Mouse (Mus musculus) cerebellum, postnatal 36 days (tissue): ENCODE measurements around the gene Slc35a5.

Experiments used
- DNase-seq, 2 experiments: peaks; one replicate each; pipeline ENCODE4 v3.0.0; 2021 to 2022; ENCODE audit warnings: mixed read lengths in 2 of 2

The Slc35a5 gene

GRCm38 (mm10) chr16:45158522-45159388 is at the start of gene Slc35a5, which contains the start of gene Atg3:
Gene Slc35a5 (minus strand): TSS chr16:45158706.
Gene Atg3 (plus strand): TSS chr16:45158785.
- DNase-seq: peak; percentile 90 to 95

- DNase-seq: peak; percentile 11 to 14
Observed at GRCm38 (mm10) chr16:45204859-45205670, 46.6 kb upstream of the Slc35a5 start.

GRCm38 (mm10) chr16:45204438-45204837 is 45.9 kb upstream of the Slc35a5 start:
- no peak for DNase-seq

- no peak for DNase-seq
Observed at GRCm38 (mm10) chr16:45201395-45201794, 42.9 kb upstream of the Slc35a5 start.

DNA sequence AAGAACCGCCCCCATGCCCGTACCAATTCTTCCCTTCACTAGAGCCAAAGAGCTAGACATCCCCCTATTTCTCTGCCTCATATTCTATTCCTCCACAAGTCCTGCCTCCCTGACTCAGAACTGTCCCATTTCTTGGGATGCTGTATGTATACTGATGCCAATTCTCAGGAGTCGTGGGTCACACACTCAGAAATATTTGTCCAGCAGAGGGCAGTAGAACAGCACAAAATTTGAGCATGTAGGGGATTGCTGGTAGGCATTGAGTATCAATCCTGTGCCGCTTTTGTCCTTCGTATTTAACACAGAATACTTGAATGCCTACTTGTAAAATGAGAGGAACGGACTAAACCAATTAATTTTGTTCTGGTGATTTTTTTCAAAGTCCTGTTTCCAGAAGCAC is 38.3 kb upstream of the Slc35a5 start:
- peak; percentile 54 to 70 for DNase-seq

DNA sequence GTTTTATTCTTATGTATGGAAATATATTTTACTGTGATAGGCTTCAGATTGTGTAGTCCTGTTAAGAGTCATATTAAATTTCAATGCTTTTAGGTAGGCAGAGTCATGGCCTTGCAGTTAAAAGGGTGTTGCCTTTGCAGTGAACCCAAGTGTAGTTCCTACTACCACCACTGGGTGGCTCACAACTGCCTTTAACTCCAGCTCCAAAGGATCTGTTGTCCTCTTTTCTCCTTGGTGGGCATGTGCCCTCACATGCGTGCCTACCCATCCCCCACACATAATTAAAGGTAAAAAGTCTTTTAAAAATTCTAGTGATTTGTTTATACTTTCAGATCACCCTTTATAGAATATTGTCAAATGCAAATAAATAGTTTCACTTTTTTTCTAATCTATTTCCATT is 34.1 kb upstream of the Slc35a5 start:
- DNase-seq: peak; percentile 76 to 83

DNA sequence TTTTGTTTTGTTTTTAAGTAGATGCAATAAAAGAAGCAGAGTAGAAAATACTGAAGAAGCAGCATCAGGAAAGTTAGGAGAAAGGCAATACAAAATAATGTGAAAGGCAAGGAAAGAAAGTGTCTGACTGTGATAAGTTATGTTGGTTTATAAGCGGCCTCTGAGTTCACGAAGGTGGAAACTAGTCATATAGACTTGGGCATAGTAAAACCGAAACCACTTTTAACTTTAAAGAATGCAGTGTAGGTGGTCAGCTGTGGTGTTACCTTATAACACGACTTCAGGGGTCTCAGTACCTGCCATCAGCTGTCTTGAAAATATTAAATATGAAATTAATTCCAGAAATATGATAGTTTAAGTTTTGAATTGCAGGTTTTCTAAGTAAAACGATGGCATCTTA is 23.3 kb upstream of the Slc35a5 start:
- DNase-seq: no peak

- no peak for DNase-seq
Observed at GRCm38 (mm10) chr16:45178552-45178951, 20.0 kb upstream of the Slc35a5 start.

GRCm38 (mm10) chr16:45159389-45159716 is 847 bp upstream of the Slc35a5 start:
- no peak for DNase-seq

GRCm38 (mm10) chr16:45158136-45158521 is 377 bp downstream of the Slc35a5 start:
- peak; percentile 74 to 78 for DNase-seq

DNA sequence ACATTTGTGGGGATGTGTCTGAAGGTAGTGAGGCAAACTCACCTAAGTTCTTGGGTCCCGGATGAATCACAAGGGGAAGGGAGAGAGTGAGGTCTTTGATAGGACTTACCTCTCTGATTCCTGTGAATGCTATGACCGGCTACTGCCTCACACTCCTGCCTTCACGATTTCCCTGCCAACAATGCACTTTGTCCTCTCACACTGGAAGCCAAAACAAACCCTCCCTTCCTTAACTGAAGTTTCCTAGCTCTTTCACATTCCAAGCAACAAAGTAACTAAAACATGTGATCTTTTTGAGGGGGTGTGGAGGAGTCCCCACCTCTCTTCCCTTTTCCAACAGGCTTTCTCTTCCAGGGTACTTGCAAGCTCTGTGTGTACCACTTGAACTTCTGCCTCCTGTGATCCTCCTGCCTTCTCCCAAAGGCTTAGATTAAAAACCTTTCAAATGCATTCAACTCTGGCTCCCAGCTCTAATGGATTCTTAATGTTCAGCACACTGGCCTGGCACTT is 3.7 kb downstream of the Slc35a5 start:
- no peak for DNase-seq

- no peak for DNase-seq
Observed at GRCm38 (mm10) chr16:45148488-45149082, 9.9 kb downstream of the Slc35a5 start.

DNA sequence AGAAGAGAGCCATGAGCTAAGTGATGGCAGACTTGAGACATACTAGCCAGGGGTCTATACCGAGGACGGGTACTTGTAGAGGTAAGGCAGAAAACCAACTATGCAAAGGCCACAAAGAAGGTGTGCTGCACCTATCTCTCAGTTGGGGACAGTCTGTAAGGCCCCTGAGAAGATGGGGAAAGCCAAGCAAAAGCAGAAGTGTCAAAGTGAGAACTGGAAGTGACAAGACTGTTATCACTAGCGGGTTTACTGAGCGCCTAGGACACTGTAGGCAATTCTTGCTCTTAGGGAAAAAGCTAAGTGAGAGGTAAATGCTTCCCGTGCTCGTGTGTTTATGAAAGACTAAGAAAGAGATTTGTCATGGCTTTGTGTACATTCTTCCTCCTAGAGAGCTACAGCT is 13.4 kb downstream of the Slc35a5 start:
- no peak for DNase-seq

GRCm38 (mm10) chr16:45142565-45142964 is 15.9 kb downstream of the Slc35a5 start:
- no peak for DNase-seq

DNA sequence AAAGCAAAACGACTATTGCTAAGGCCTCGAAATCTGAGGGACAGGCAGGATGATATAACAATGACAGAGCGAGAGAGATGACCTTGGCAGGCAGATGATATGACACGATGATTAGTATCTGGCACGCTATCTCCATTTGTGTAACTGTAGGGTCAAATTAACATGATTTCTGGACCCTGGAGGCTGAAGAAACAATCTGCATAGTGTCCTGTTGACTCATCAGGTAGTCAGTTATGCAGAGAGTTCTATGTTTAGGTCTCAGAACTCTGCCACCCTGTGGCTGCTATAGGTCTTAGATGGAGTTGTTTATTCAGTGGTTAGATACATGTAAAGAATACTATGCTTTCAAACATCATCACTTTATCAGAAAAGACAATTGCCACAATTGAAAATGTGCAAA is 16.8 kb downstream of the Slc35a5 start:
- no peak for DNase-seq

DNA sequence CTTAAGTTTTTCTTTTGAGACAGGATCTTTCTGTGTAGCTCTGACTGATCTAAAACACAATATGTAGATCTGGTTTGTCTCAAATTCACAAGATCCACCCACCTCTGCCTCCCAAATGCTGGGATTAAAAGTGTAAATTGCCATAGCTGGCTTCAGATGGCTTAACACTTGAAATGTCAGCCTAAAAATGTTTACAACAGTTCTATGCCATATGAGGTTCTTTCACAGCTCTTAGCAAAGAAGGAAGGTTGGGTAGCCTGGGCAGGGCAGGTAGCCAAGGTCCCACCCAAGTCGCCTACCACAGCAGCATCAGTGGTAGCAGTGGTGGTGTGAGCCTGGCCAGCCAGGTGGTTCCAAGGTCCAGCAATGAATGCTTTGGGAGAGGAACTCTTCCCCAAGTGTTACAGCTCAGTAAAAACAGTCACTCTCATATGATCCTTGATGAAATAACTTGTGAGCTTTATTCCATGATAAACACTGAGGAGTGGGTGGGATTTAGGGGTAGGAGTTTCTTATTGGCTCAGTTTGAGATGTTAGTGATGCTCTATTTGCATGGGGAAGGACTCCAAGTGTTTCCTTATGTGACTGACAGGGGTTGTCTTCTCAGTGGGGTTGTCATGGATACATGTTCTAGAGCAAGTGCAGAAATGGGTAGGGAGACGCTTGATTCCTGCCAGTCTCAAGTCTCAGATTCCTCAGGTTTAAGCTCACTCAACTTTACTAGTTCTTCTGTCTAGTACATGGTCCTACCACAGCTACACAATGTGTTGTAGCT is 30.4 kb downstream of the Slc35a5 start:
- no peak for DNase-seq

DNA sequence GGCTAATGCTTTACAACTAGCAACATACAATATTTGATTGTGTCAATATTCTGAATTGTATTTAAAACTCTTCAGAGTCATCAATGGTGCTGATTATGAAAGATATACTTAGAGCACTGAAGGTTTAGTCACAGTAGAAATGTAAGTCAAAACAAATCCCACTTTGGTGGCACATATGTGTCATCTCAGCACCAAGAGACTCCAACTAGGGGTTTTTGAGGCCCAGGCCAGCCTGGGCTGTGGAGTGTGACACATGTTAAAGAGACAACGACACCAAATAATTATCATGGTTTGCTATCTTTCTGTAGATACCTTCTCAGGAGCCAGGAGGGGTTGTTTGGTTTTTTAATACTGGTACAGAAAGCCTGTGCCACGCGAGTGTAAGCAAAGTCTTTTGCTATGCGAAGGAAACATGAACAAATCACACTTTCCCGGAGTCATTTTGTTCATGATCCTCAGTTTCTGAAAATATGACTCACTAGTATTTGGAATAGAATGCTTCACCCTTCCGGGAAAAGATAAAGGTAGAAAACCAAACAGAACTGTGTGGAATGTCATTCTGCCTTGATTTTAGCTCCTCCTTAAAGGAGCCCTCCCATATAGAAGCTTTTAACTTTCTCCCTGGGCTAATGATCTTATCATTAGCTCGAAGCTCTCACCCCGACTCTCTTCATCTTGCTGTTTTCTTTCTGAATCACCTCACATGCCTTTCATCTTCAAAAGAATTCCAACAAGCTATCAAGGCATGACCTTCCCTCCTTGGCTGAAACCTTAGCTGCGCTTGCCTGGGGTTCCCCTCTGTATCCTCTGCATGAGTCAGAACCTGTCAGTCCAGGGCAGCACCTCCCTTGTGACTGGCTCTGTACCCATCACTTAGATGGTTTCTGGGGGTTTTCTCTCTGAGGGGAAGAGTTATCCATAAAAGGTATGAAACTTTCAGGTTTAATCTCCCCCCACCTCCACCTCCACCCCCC is 34.0 kb downstream of the Slc35a5 start:
- DNase-seq: no peak

DNA sequence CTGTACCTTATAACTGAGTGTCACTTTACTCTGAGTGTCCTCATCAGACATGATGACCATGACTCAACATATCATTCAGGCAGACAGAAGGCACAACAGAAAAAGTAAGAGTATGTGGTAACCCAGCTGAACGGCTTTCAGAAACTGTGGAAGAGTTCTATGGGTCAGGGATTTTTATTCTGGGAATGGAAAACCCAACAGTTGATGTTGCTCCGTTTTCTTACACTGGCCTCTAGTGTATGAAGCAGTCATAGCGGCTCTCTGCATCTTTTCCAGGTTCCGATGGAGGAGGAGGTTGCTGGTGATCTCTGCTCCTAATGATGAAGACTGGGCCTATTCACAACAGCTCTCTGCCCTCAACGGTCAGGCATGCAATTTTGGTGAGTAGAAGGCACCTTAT is 35.9 kb downstream of the Slc35a5 start:
- DNase-seq: peak in 1 of 2 experiments; percentile 14

DNA sequence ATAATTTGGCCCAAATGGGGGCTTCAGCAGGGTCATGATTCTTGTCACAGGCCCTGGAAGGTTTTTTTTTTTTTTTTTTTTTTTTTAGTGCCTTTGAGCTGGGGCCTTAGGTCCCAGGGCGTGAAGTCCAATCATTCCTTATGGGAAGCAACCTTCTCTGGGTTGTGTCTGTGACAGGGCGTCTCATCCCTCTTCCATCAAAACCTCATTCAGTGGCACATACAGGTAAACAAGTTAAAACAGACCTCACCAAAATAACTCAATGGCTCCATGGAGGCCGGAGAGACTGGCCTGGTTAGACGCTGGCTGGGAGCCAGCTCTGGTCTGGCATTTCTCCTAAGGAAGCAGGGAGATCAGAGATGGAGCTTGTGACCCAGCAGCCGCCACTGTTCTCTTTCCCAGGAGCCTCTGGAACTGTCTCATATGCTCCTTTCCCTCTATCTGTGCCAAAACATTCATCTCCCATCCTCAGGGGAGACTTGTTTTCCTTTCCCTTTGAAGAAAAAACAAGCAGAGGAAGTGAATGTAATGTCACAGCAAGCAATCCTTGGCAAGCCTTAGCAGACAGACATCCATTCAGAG is 37.6 kb downstream of the Slc35a5 start:
- peak; percentile 70 to 75 for DNase-seq

GRCm38 (mm10) chr16:45118760-45119159 is 39.7 kb downstream of the Slc35a5 start:
- DNase-seq: no peak

- DNase-seq: no peak
Observed at GRCm38 (mm10) chr16:45117200-45117599, 41.3 kb downstream of the Slc35a5 start.
